Mouse (Mus musculus): Measurements from ENCODE around the gene Cbln3.
A peak's percentile ranks its signal among the peaks of the same experiment; 100 is the strongest.

Gene Cbln3

DNA sequence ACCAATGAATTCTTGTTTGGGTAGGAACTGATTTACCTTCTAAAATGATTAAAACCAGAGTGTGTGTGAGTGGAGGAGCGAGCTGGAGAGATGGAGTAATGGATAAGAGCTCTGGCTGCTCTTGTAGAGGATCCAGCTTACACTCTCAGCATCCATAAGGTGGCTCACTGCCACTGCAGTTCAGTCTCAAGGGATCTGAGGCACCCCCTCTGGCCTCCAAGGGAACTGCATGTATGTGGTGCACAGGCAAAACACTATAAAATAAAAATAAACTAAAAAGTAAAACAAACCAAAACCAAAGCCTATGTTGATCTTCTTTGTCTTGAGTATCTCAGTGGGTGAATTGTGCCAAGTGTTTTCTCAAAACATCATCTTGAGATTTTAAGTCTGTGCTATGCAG, 4.6 kb downstream of the Cbln3 start:
- DNase-seq: peak; percentile 71 to 85

DNA sequence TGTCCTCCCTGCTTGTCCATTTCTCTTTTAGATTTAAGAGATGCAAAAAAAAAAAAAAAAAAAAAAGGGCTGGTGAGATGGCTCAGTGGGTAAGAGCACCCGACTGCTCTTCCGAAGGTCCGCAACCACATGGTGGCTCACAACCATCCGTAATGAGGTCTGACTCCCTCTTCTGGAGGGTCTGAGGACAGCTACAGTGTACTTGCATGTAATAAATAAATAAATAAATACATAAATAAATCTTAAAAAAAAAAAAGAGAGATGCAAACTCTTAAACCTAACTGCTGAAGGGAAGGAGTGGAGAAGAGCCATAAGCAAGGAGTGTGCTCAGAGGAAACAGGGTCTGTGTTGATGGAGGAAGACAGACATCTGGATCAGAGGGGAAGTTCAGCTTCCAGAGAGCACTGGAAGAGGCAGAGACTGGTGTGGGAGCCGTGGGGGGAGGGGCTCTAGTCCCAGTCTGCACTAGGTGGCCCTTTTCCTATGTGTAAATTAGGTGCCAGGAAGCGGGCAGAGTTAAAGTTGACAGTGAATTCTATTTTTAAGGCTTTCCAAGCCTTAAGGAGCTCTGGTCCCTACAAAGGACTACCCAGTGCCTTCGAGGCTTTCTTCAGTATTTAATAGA, 5.8 kb downstream of the Cbln3 start:
- peak in 1 of 2 experiments; percentile 64 for DNase-seq

GRCm38 (mm10) chr14:55877469-55878315, 6.5 kb downstream of the Cbln3 start:
- DNase-seq: peak; percentile 67 to 75

- DNase-seq: peak; percentile 95 to 96
These were observed 10.2 kb downstream of the Cbln3 start for GRCm38 (mm10) chr14:55873714-55874683.

GRCm38 (mm10) chr14:55873242-55873713, 10.9 kb downstream of the Cbln3 start:
- no peak for DNase-seq

DNA sequence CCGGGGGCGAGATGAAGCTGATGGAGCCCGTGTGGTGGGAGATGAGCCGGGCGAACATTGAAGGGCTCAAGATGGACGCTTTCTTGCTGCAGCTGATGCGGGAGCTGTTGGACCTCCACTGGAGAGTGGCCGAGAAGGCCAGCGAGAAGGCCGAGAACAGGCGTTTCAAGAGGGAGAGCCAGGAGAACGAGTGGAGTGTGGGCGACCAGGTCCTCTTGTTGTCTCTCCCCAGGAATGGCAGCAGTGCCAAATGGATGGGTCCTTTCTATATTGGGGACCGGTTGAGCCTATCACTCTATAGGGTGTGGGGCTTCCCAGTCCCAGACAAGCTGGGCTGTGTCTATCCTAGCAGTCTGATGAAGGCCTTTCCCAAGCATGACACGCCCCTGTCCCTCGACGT, 11.6 kb downstream of the Cbln3 start:
- DNase-seq: no peak

DNA sequence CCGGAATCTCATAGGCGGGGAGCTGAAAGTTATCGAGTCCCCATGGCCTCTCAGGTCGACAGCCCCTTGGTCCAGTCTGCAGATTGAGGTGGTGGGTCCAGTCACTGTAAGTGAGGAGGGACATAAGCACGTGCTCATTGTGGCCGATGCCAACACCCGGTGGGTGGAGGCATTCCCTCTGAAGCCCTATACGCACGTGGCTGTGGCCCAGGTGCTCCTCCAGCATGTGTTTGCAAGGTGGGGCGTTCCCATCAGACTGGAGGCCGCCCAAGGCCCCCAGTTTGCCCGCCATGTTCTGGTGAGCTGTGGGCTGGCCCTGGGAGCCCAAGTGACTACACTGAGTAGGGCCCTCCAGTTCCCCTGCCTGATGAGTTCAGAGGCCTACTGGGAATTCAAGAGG, 12.2 kb downstream of the Cbln3 start:
- peak in 1 of 2 experiments; percentile 12 for DNase-seq

- DNase-seq: no peak
These were observed 14.7 kb downstream of the Cbln3 start for GRCm38 (mm10) chr14:55869538-55869937.

DNA sequence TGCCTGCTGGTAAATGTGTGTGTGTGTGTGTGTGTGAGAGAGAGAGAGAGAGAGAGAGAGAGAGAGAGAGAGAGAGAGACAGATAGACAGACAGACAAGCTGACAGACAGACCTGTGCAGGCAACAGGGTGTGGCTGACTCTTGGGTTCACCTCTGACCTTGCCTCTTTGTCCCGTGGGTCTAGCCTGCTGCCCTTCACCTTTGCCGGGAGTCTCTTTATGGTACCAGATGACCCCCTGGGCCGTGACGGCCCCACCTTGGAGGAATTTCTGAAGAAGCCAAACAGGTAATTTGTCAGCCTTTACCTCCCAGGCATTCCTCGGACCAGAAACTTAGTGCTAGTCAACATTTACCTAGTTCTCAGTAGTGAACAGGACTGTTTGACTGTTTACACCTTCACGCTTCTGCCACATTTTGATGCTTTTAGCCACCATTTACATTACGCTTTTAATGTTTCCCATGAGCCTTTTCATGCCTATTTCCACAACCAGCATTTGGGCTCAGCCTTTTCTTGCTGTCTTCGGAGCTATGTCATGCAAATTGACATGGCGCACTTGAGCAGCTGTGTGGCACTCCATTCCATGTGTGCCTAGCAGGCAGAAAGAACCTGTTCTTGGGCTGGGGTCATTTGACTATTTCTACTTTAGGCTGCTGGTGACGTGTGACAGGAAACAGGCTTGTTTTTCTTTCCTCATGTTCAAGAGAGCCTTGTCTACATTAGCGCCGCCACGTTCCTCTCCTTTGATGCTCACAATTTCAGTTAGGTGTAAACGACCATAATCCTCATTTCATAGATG, 15.8 kb downstream of the Cbln3 start:
- DNase-seq: no peak

GRCm38 (mm10) chr14:55866962-55867361, 17.2 kb downstream of the Cbln3 start:
- DNase-seq: peak; percentile 78 to 84

DNA sequence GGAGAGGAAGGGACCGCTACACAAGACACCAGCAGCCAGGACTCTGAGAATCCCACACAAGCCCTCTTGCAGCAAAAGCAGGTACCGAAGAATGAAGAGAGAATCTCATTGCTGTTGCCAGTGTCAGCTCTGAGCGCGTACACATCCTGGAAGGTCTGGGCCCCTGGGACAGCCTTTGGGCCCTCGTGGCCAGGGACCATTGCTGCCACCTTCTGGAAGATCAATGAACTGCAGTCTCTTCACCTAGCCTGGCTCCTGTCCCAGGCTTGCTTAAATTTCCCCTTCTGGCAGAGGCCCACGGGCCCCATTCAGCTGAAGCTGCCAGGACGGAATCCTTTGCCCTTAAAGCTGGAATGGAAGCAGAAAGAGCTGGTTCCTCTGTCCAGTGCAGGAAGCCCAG, 20.4 kb downstream of the Cbln3 start:
- peak; percentile 79 to 85 for DNase-seq

- DNase-seq: no peak
These were observed 21.2 kb downstream of the Cbln3 start for GRCm38 (mm10) chr14:55862970-55863369.

GRCm38 (mm10) chr14:55862186-55862585, 22.0 kb downstream of the Cbln3 start:
- DNase-seq: no peak

DNA sequence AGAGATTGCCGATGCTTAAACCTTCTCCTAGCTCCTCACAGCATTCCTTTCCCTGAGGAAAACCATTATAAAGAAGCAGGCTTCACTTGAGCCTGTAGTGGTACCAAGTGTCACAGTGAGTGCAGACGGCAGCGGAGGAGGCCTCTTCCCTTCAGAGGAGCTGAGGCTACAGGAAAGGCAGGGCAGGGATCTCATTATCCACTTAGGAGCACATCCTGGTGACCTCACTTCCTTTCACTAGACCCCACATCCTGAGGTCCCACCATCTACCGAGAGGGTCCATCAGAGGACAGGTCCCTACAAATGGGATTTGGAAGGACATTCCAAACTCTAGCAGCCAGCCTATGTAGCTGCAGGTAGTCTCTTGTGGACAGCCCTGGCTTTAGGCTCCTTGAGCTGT, 26.6 kb downstream of the Cbln3 start:
- DNase-seq: no peak

- no peak for DNase-seq
These were observed 29.1 kb downstream of the Cbln3 start for GRCm38 (mm10) chr14:55855101-55855561.

DNA sequence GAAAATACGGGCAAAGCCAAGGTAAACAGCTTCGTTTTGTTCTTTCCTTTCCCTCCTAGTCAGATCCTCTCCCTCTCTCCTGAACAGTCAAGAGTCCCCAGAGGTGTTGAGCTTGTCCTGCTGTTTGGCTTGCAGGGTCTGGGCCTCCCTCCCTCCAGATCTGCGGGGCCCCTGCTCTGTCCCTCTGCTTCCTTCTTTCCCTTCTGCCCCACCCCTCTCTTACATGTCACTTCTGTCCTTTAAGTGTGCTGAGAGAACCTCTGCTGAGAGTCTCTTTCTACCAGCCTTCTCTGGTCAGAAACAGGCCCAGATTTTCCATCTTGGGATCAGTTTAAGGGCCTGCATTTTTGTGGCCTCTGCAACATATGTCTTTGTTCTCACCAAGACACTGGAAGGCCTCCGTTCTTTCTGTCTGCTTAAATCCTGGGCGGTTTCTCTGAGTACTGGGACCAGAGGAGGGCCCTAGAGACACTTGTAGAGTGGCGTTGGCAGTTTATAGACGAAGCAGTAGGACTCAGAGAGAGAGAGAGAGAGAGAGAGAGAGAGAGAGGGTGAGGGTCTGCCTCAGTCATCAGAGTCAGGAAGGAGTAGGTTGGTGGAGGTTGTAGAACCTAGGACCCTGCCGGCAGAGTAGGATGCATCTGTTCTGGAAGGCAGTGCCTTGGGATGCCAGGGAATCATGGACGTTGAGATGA, 29.6 kb downstream of the Cbln3 start:
- no peak for DNase-seq

GRCm38 (mm10) chr14:55853621-55854285, 30.4 kb downstream of the Cbln3 start, which contains the start of gene Nynrin:
Nynrin (plus strand) TSS chr14:55854010.
- DNase-seq: peak in 1 of 2 experiments; percentile 50

DNA sequence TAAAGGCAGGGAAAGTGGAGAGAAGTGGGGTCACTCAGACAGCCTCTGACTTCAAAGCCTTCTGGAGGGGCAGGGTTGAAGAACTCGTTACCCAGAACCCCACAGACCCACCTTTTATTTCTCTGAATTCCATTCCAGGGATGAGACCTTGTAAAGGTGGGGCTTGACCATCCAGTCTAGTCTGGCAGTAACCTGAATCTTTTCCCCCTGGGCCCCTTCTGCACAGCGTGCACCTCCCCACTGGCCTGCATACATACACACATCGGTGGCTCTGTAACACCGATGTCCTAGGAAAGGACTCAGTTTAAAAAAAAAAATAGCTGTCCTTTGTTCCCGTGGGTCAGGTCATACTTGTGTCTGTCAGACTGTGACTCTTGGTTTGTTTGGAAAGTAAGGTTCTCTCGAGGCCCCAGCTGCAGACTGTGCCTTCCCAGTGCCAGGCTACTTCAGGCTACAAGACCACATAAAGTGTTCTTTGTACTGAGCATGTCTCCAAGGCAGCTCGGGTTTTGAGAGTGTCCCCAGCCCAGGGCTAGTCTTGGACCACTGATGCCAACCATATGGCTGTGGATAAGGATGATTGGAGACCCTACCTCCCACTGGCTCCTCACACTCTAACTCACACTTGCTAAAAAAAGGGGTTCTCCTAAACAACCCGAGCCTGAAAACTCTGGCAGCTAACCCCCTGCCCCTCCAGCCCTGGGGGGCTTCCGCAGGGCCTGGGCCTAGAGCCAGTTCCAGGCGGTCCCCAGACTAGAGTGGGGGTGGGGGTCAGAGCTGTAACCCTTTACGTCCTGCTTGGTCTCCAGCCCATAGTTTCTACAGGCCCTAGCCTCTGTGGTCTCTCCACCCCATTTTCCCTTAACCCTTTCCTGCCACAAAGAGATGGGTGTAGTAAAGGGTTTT, 31.3 kb downstream of the Cbln3 start:
- peak in 1 of 2 experiments; percentile 18 for DNase-seq

DNA sequence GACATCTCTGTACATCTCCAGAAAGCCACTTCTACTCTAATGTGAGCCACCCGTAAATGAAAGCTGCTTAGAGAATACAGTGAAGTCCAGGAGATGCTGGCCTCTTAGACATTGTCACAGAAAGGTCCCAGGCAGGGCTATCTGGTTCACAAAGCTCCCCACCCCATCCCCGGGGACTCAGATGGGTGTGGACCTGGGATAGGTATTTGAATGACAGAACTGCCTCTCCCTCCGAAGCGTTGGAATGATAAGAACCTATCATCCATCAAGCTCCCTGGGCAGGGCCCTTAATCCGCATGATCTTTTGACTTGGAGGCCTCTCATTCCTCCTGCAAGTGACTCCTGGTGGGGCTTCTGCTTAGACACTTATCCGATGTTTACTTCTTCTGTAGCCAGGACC, 33.3 kb downstream of the Cbln3 start:
- no peak for DNase-seq

All from cerebellum, postnatal 25 days (tissue).